Mouse (Mus musculus): ENCODE results near the gene Slc16a1. TPM values are rescaled to one million over a fixed set of nuclear protein-coding genes. Genes with fewer than 3 reads are reported as not detected.
A peak's percentile ranks its signal among the peaks of the same experiment; 100 is the strongest.

Slc16a1 gene
- polyA plus RNA-seq, 1 experiment = 31.9 TPM

DNA sequence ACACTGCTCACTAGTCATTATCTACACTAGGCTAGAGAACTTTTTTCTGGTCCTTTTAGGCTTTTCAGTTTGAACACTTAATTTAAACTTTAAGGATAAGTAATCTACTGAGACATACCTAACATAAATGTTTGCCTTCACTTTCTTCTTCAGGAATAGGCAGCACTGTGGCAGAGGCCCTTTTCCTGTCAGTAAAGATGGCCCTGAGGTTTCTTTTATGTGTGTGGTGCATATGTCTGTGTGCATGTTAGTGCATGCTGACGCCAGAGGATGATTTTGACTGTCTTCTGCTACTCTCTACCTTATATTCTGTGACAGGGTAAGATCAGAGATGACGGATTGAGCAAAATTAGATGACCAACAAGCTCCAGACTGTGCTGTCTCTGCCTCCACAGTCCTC lies 7.5 kb upstream of the Slc16a1 start:
- Histone ChIP-seq H3K4me3 (replicated peaks; ENCODE audit: insufficient read depth, low read depth, low read length) (no peak overlapping the region), H3K4me1 (ENCODE audit: control insufficient read depth, insufficient read depth, low read length) (no peaks in the 10 kb centered on the region), H3K27me3 (ENCODE audit: control insufficient read depth, insufficient read depth, low read length) (no peaks in the 10 kb centered on the region), H3K27ac (ENCODE audit: insufficient read depth, low read length) (no peak overlapping the region)
- DNase-seq = no peak
- no peak for TF ChIP-seq POLR2A (IDR thresholded peaks at IDR 0.05; ENCODE audit: borderline replicate concordance, insufficient read depth, low read length)
- TF ChIP-seq CTCF (IDR thresholded peaks at IDR 0.05; ENCODE audit: borderline replicate concordance, insufficient read depth, low read depth, low read length) = no peak
- 90% methylated on average over 2 of the region's 2 CpGs for WGBS

DNA sequence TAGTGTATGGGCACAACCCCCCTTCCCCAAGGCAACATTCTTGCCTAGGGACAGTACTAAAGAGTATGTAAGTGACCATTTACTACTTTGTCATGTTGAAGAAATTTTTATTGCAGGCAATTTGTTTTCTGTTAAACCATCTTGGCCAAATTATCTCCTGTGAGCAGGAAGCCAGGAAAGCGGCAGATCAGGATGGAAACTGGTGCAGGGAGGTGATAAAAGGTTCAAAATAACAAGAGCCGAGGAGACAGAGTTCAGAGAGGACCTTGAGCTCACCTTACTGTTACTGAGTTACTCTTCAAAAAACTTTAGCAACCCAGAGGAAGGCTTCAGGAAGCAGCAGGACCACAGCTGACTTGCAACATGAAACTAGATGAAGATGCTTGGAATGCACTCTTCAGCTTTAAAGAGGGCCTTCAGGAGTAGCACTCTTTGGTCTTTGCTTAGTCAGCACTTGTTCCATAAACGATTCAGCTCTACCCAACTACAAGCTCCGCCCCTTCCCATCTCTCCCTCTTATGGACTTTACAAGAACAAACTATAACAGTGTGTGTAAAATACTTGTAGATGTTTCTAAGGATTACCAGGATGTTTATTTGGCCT lies 5.8 kb upstream of the Slc16a1 start:
- TF ChIP-seq CTCF (IDR thresholded peaks at IDR 0.05; ENCODE audit: borderline replicate concordance, insufficient read depth, low read depth, low read length) = no peak
- TF ChIP-seq POLR2A (IDR thresholded peaks at IDR 0.05; ENCODE audit: borderline replicate concordance, insufficient read depth, low read length) = no peak
- no peaks in the 10 kb centered on the region for H3K4me1 ChIP-seq (ENCODE audit: control insufficient read depth, insufficient read depth, low read length)
- H3K4me3 ChIP-seq (replicated peaks; ENCODE audit: insufficient read depth, low read depth, low read length) = no peak overlapping the region
- WGBS = 83% methylated on average over 4 of the region's 4 CpGs
- no peak for DNase-seq
- H3K27me3 ChIP-seq (ENCODE audit: control insufficient read depth, insufficient read depth, low read length) = no peaks in the 10 kb centered on the region
- no peak overlapping the region for H3K27ac ChIP-seq (ENCODE audit: insufficient read depth, low read length)

DNA sequence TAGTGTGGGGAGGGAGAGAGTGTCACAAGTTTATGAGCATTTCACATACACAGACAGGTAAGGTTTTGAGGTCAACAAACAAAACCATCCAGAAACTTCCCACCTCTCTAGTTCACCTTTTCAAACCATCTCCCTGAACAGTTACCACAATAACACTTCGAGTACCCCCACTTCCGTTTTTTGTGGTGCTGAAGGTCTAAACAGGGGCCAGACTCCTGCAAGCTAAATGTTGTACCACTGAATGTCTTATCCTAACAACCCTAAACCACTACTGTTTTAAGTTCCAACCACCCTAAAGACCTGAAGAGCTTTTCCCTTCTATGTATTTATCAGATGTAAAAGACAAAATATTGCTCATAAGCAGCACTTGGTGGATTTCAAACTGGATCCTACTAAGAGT lies 2.0 kb upstream of the Slc16a1 start:
- no peak for DNase-seq
- Histone ChIP-seq H3K27ac (ENCODE audit: insufficient read depth, low read length) (no peak overlapping the region), H3K4me1 (ENCODE audit: control insufficient read depth, insufficient read depth, low read length) (no peaks in the 10 kb centered on the region), H3K27me3 (ENCODE audit: control insufficient read depth, insufficient read depth, low read length) (no peaks in the 10 kb centered on the region), H3K4me3 (replicated peaks; ENCODE audit: insufficient read depth, low read depth, low read length) (no peak overlapping the region)
- TF ChIP-seq CTCF (IDR thresholded peaks at IDR 0.05; ENCODE audit: borderline replicate concordance, insufficient read depth, low read depth, low read length) = no peak
- WGBS = 86% methylated on average over 2 of the region's 2 CpGs

DNA sequence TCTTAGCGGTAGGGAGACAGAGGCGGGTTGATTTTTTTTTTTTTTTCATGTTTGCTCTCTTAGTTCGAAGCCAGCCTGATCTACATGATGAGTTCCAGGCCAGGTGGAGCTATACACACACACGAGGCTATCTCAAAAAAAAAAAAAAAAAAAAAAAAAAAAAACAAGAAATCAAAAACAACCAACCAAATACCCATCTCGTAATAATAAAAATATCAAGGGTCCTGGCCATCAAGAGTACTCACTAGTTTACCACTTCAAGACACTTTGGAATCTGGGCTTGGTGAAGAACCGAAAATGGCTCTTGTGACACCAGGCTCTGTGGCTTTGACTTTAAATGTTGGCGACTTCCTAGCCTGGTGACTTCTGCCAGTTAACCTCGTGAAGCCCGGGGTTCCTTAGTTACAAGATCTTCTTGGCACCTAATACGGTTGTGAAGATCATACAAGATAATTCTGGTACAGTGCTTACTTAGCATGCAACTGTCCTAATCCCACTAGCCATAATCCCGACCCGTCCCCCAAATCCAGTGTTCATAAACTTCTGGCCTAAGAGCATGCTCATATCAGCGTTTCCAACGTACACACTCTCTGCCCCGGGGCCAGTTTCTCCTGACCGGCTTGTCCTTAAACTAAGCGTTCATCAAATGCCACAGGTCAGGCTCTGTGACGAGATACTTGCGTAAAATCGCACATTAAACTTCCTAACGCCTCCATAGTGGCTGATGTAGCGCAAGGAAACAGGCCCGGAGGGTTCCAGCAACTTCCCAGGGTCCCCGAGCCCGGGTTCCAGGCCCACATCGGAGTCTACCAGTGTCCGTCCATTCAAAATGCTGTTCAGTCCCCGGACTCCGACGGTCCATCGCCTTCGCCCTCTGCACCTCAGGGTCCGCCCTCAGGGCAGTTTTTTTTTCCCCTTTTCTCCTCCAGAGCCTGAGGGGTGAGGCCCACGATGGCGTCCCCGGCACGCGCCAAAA lies 753 bp upstream of the Slc16a1 start:
- Histone ChIP-seq H3K4me3 (replicated peaks; ENCODE audit: insufficient read depth, low read depth, low read length) (peak overlapping the region; percentile 91), H3K4me1 (ENCODE audit: control insufficient read depth, insufficient read depth, low read length) (no peaks in the 10 kb centered on the region), H3K27me3 (ENCODE audit: control insufficient read depth, insufficient read depth, low read length) (no peaks in the 10 kb centered on the region), H3K27ac (ENCODE audit: insufficient read depth, low read length) (peak overlapping the region; percentile 80)
- DNase-seq = peak; percentile 48 to 78
- TF ChIP-seq POLR2A (IDR thresholded peaks at IDR 0.05; ENCODE audit: borderline replicate concordance, insufficient read depth, low read length) (no peak), CTCF (IDR thresholded peaks at IDR 0.05; ENCODE audit: borderline replicate concordance, insufficient read depth, low read depth, low read length) (no peak)
- 9% methylated on average over 38 of the region's 38 CpGs for WGBS

DNA sequence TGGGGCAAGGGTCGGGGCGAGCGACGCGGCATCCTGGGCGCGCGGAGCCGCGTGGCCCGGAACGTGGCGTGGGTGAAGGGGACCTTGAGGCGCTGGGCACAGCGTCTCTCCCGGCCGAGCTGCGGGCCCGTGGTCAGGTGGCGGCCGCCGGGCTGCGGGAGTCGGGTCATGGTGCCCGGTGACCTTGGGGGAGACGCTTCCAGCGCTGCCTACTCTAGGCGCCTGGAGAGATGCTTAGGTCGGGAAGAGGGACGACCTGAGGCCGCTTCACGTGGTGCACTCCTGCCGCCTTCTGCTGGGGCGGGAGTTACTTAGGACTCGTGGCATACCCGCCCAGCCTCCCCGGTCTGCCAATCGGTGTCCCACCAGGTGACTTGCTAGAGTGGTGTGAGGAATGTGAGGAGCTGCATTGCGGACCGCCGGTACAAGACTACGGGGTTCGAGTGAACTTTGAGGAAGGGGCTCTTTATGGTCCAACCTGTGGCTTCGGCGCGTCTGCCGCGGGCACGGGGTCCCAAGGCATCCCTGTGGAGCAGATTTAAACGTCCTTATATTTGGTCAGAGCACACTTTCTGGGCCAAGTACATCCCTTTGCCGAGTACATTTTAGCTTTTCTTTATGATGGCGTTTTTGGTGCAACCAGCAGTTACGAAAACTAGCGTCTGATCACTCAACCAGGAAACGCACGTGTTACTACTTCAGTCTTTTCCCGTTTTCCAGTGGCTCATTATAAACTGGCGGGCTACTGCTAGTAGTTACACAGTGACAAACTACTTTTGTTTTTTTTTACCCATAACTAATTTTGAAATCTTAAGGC lies 672 bp downstream of the Slc16a1 start:
- peak overlapping the region; percentile 91 for H3K4me3 ChIP-seq (replicated peaks; ENCODE audit: insufficient read depth, low read depth, low read length)
- no peaks in the 10 kb centered on the region for H3K4me1 ChIP-seq (ENCODE audit: control insufficient read depth, insufficient read depth, low read length)
- H3K27me3 ChIP-seq (ENCODE audit: control insufficient read depth, insufficient read depth, low read length) = no peaks in the 10 kb centered on the region
- no peak for TF ChIP-seq CTCF (IDR thresholded peaks at IDR 0.05; ENCODE audit: borderline replicate concordance, insufficient read depth, low read depth, low read length)
- TF ChIP-seq POLR2A (IDR thresholded peaks at IDR 0.05; ENCODE audit: borderline replicate concordance, insufficient read depth, low read length) = no peak
- under 1% methylated on average over 58 of the region's 58 CpGs for WGBS
- DNase-seq = peak; percentile 75 to 77
- peak overlapping the region; percentile 73 for H3K27ac ChIP-seq (ENCODE audit: insufficient read depth, low read length)

DNA sequence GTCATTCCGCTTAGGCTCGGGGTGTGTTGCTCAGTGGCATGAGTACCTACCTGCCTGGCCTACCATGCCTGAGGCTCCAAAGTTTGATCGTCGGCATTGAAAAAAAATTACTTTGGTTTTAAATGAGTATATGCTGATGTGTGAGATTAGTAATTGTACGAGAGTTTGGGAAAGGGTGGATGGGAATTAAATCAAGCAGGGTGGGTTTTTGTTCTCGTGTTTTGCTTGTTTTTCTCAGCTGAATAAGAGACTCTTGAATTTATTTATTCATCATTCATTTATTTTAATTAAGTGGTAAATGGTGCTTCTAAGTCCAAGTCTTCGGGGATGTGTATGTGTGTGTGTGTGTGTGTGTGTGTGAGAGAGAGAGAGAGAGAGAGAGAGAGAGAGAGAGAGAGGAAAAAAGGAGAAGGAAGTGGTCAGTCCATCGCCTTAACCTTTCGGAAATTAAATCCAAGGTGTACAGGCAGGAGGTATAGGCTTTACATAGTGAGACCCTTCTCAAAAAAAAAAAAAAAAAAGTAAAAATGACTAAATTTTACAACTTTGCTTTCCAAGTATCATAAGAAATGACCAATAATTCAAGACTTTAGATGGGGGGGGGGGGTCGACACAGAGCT lies 1.4 kb downstream of the Slc16a1 start:
- no peak for DNase-seq
- no peaks in the 10 kb centered on the region for H3K4me1 ChIP-seq (ENCODE audit: control insufficient read depth, insufficient read depth, low read length)
- H3K27ac ChIP-seq (ENCODE audit: insufficient read depth, low read length) = no peak overlapping the region
- TF ChIP-seq CTCF (IDR thresholded peaks at IDR 0.05; ENCODE audit: borderline replicate concordance, insufficient read depth, low read depth, low read length) (no peak), POLR2A (IDR thresholded peaks at IDR 0.05; ENCODE audit: borderline replicate concordance, insufficient read depth, low read length) (no peak)
- no peaks in the 10 kb centered on the region for H3K27me3 ChIP-seq (ENCODE audit: control insufficient read depth, insufficient read depth, low read length)
- WGBS = 33% methylated on average over 10 of the region's 10 CpGs
- peak overlapping the region; percentile 91 for H3K4me3 ChIP-seq (replicated peaks; ENCODE audit: insufficient read depth, low read depth, low read length)

DNA sequence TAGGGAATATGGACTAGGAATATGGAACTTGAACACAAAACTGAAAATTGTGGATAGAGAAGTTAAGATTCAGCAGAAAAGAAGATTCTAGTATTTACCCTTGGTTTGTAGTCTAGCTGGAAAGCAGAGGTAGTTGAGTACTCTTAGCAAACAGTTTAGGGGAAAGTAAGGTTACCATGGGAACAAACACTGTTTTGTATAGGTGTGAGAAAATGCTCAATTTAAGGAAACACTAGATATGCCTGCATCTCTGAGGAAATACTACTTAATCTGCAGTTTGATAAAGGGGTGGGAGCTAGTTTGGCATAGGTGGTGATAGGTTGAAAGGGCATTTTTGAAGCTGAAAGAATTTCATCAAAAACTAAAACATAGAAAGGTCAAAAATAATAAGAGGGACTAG lies 2.4 kb downstream of the Slc16a1 start:
- TF ChIP-seq CTCF (IDR thresholded peaks at IDR 0.05; ENCODE audit: borderline replicate concordance, insufficient read depth, low read depth, low read length) (no peak), POLR2A (IDR thresholded peaks at IDR 0.05; ENCODE audit: borderline replicate concordance, insufficient read depth, low read length) (no peak)
- Histone ChIP-seq H3K27me3 (ENCODE audit: control insufficient read depth, insufficient read depth, low read length) (no peaks in the 10 kb centered on the region), H3K4me3 (replicated peaks; ENCODE audit: insufficient read depth, low read depth, low read length) (no peak overlapping the region), H3K27ac (ENCODE audit: insufficient read depth, low read length) (no peak overlapping the region), H3K4me1 (ENCODE audit: control insufficient read depth, insufficient read depth, low read length) (no peaks in the 10 kb centered on the region)
- DNase-seq = no peak

Measured in cerebellum, adult 2 months (tissue).